Mouse (Mus musculus) kidney, postnatal 14 days (tissue): ENCODE measurements at regions not wholly inside any gene's neighbourhood (a gene's known extent, or its start where the extent isn't known, plus 50 kb on each side); places are given as distances from the start of the nearest gene placed in this dataset.
A peak's percentile ranks its signal among the peaks of the same experiment; 100 is the strongest.

Experiments used
- DNase-seq: peaks from one replicate; pipeline ENCODE4 v3.0.0; 2022; ENCODE audit warnings: mixed read lengths

DNA sequence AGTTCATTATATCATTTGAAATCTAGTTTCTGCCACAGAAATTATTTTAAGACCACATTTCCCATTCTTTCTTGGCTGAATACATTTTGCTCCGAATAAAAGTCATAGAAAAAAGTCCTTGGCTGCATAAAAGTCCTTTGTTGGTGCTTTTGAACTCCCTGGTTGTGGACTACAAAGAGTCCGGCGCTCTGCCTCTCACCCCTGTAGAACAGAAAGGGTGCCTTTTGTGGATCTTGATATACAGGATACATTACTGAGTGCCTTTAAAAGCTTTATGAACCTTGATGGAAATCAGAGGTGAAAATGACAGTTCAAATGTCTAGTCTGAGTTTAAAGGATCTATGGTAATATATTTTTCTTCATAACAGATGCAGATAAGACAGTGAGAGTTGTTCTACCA is 355.5 kb downstream of the Anxa1 start:
- no peak for DNase-seq

- no peak for DNase-seq
Observed at GRCm38 (mm10) chr19:20027667-20028282, 363.0 kb downstream of the Anxa1 start.

DNA sequence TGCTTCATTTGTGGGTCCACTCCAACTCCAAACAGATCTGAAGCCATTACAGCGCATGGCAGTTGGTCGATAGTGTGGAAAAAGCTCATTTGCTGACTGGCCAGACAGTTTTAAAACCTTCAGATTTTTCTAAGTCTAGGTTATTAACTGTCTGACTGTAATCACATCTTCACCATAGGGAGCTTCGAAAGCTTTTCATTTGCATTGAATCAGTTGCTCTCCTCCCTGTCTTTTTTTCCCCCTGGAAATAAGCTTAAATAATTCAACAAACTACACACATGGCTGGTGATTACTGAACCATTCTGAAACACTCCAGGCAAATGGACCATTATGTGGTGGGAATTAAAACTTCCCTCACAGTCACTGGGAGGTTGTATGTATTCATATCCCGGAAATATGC is 376.6 kb downstream of the Anxa1 start:
- DNase-seq, result no peak

GRCm38 (mm10) chr19:20009801-20010441 is 380.8 kb downstream of the Anxa1 start:
- no peak for DNase-seq

- no peak for DNase-seq
Observed at GRCm38 (mm10) chr19:20005932-20006625, 384.7 kb downstream of the Anxa1 start.

GRCm38 (mm10) chr19:19987255-19987654 is 403.5 kb downstream of the Anxa1 start:
- DNase-seq, result no peak

GRCm38 (mm10) chr19:19978816-19979215 is 411.9 kb downstream of the Anxa1 start:
- no peak for DNase-seq

GRCm38 (mm10) chr19:19977609-19978259 is 413.0 kb downstream of the Anxa1 start:
- no peak for DNase-seq

- no peak for DNase-seq
Observed at GRCm38 (mm10) chr19:19976776-19977175, 414.0 kb downstream of the Anxa1 start.

- DNase-seq, result no peak
Observed at GRCm38 (mm10) chr19:19969780-19970512, 420.8 kb downstream of the Anxa1 start.

DNA sequence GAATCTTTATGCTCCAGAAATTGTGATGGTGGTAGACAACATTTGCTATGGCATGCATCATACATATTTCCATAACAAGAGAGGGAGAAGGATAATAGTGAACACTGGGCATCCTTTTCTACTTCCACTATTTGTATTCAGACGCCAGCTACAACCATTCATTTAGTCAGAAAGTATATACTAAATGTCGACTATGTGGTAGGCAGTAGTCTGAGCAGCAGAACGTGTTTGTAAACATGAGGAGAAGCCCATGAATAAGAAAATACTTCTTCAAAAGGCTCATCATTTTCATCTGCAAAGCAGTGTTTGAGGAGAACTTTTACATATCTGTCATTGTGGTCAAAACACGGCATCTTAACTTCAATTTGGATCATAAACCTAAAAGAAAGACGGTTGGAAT is 421.4 kb downstream of the Anxa1 start:
- no peak for DNase-seq

DNA sequence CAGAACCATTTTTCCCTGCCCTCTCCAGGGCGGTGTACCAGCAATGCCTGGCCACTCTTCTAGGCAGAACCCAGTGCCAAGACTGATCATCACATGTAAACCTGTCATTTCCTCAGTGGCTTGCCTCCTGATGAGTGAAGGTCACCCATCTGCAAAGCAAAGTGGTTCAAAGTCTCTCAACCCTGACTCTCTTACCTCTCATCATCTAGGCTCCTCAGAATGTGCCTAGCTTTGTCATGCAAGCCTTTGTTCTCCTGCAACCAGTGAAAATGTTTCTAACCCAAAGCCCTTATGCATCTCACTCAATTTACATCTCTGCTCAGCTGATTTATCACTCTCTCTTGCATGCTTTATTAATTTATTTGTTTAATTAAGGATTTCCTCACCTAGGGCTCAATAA is 445.5 kb downstream of the Anxa1 start:
- DNase-seq, result no peak

DNA sequence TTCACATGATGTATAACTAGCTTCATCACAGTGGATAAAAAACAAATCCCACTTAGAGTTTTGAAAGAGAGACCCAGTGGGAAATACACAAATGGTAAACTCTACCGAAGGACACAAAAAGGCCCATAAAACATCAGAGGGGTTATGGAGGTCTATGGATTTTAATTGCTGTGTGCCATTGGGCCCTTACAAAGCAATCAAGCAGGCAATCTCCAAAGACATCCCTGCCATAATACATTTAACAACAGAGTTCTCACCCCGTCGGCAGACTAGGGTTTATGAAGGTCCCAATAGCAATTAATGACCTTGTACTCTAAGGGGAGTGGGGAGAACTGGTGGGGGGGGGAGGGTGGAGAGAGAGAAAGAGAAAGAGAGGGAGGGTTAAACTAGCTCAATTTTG is 448.0 kb downstream of the Anxa1 start:
- no peak for DNase-seq

- DNase-seq, result no peak
Observed at GRCm38 (mm10) chr19:19921109-19921508, 469.6 kb downstream of the Anxa1 start.

- no peak for DNase-seq
Observed at GRCm38 (mm10) chr19:19885933-19886710, 504.6 kb downstream of the Anxa1 start.

DNA sequence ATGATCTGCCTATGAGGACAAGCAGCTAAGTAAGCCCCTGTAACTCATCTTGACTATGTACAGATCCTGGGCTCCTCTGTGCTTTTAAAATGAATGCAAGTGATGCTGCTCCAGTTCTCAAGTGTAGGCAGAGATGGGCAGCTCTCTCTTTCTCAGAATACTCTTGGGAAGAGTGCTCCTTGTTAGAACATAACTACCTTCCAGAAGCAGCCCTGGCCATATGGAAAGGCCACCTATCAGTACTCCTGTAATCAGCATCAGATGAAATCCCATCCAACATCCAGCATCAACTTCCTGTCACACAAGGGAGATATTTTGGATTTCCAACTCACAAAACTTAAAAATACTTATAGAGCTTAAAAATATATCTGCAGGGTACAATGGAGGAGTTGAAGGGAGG is 509.8 kb downstream of the Anxa1 start:
- DNase-seq, result no peak

DNA sequence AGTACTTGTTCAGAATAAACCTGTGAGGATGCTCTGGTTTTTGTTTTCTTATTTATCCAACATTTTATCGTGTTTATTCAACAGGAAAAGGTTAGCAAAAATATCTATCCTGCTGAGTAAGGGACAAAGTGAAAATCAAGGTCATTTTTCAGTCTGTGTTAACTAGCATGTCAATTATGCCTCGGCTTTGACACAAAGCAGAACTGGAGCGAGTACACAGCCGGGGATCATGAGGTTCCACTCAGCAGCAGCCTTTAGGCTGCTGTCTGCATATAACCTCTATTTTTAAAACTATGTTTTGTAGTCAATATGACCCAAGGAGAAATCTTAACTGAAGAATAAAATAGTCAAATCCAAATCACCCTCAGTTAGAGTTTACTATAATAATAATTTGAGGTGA is 542.6 kb downstream of the Anxa1 start:
- DNase-seq, result no peak

- no peak for DNase-seq
Observed at GRCm38 (mm10) chr19:19807992-19808391, 582.8 kb downstream of the Anxa1 start.

DNA sequence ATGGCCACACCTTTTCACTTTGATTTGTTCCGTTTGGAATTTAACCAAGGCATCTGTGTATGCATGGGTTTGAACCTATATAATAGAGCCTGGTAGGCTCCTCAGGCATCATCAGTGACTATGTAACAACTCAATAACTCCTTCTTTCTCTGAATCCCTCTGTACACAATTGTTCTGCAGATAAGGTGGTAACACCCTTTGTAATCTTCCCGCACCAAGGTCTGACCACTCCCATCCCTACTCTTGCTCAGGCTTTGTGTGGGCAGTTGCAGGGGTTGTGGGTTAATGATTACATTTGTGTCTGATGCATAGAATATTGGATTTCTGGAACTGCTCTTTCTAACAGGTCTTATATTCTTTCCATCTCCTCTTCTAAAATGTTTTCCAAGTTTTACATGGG is 596.9 kb downstream of the Anxa1 start:
- DNase-seq, result no peak

DNA sequence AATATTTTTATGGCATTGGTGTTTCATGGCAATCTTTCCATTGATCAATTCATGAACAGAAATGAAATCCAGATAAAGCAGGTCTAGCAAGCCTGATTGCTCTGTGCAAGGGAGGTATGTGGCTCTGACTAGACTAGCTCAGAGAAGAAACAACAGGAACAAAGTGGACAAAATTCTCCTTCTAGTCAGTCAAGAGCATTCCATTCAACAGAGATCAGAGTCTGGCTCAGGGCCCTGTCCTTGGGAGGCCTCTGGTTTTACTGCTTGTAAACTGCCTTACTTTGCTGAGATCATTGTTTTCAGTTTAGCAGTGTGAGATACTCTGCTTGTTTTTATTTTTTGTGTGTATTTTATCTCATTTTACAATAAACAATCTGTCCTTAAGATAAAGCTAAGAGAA is 607.2 kb downstream of the Anxa1 start:
- DNase-seq, result peak; percentile 14

DNA sequence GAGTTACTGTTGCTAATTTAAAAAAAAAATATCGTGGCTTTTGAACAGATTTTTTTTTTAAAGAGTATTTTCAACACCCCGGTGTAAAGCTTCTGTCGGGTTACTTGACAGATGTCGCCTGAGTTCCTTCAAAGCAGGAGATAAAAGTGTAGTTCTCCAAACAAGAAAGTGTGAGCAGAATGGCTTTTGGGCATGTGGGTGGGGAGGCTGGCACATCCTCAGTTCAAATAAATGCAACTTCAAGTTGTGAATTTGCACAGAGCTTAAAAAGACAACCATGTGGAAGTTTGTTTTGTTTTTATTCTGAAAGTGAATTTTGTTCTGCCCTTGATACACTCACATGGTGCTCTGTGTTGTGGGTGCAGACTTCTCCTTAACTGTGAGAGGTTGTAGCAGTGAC is 612.9 kb downstream of the Anxa1 start:
- no peak for DNase-seq

DNA sequence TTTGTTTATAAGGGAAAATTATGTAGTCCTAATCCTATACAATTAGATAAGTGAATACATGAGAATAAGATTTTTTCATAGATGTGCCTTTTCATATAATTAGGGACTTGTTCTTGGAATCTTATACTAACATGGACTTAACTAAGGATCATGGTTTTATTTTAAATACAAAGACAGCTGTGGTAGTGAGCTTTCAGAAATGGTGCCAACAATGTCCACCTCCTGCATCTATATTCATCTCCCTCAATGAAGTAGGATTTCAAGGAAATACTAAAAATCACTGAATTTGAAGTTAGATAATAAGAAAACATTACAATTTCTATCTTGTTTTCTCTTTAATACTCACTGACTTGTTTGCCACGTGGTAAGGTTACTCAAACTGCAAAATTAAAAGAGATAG is 619.8 kb downstream of the Anxa1 start:
- no peak for DNase-seq
